Mouse (Mus musculus): ENCODE results near the gene Slc35b2. TPM values are rescaled to one million over a fixed set of nuclear protein-coding genes. Genes with fewer than 3 reads are reported as not detected.
A peak's percentile ranks its signal among the peaks of the same experiment; 100 is the strongest.

The Slc35b2 gene
- total RNA-seq, 2 experiments from 2014 or later, result 29.9 to 39.3 TPM

DNA sequence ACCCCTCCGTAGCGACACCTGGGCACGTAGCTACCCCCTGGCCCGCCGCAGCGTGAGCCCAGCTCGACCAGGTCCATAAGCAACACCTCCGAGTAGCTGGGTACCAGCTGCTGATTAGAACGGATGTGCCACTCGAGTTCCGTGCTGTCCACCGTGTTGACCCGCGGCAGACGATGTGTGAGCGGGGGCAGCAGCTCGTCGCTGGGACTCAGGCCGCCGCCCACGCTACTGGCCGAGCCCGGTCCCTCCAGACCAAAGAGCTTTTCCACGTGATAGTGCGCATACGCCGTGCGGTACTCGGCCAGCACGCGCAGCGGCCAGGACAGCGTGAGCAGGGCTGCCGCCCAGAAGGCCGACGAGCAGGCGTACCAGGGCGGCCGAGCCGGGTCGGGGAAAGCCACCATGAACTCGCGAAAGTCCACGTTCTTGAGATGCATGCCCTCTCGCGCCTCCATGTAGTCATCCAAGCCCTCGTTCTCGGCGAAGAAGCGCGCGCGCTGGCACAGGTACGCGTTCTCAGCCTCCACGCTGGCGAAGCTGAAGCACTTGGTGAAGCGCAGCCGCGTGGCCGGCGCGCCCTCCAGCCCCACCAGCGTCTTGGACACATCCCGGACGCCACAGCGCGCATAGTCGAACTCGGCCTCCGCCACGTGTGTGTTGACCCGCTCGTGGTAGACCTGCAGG lies 18.3 kb upstream of the Slc35b2 start:
- no peak for DNase-seq

DNA sequence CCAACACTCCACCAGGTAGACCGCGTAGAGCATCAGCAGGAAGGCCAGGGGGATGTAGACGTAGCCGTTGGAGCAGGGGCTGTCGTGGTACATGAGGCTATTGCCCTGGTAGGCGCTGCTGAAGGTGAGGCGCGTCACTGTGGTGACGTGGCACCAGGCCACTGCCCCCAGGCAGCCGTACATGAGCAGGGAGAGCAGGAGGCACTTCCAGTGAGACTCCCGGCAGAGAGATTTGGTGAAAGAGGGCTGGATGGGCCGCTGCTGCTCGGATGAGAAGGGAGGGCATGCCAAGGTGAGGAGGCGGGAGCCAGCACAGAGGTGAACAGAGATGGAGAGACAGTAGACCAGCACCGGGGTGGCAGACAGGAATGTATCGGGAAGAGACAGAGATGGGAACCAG lies 16.7 kb upstream of the Slc35b2 start:
- DNase-seq, result no peak

DNA sequence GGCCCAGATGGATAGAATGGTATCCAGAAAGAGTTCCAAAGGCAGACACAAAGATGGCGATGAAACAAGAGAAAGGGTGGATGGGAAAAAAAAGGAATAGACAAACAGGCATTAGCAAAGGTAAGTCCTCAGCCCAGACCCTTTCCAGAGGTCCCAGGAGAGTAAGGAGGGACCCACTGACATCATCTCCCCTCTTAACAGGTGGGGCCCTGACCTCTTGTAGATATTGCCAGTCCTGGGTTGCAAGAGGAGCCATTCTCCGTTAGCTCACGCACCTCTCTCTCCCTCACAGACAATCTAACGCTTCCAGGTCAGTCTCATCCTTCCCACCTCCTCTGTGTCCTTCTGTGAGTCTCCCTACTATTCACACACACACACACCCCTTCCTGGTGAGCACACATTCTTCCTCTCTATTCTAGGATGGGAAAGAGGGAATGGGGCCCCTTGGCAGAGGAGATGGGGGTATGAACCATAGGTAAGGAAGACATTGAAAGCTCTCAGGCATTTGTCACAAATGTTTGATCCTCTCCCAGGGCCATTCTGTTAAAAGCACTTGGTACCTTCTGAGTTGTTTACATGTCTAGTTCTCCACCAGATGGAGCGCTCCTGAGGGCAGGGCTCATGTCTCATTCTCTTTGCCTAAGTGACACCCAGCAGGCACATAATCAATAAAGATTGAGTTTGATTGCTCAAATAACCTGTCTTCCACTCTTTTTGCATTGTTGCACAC lies 16.0 kb upstream of the Slc35b2 start:
- DNase-seq, result no peak

DNA sequence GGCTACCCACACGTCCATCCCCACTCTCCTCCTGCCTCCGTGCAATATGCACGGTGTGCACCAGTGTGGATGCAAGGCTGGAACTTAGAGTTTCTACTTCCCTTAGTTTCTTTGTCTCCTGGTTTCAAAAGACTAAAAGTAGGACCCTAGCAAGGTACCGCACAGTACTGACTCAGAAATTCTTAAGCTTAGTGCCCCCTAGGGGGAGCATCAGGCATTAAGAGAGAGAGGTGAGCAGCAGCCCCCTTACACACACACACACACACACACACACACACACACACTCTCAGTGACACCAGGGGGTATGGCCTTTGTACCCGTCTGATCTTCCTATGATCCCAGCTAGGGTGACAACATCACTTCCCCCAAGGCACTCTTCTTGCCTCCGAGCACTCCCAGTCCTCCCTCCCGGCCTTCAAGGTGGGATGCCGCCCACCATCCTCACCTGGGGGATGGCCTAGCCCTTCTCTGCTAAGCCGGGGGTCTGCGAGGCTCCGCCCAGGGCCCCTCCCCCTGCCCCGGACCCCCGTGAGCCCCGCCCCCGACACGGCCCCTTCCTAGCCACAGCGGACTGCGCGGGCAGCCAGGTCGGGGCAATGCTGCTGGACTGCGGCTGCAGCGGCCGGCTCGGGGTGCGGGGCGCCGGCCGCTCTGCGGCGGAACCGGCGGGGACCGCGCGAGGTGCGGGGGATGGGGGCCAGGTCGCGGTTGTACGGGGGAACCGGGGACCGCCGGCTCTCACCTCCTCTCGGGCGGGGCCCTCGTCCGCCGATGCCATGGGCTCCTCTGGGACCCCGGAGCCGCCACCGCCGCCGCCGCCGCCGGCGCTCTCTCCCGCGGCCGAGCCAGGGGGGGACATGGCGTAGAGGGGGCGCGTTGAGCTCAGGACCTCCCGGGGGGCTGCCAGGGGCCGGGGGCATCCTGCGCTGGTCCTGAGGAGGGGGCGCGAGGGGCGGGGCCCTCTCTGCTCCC lies 14.8 kb upstream of the Slc35b2 start:
- DNase-seq, result no peak

DNA sequence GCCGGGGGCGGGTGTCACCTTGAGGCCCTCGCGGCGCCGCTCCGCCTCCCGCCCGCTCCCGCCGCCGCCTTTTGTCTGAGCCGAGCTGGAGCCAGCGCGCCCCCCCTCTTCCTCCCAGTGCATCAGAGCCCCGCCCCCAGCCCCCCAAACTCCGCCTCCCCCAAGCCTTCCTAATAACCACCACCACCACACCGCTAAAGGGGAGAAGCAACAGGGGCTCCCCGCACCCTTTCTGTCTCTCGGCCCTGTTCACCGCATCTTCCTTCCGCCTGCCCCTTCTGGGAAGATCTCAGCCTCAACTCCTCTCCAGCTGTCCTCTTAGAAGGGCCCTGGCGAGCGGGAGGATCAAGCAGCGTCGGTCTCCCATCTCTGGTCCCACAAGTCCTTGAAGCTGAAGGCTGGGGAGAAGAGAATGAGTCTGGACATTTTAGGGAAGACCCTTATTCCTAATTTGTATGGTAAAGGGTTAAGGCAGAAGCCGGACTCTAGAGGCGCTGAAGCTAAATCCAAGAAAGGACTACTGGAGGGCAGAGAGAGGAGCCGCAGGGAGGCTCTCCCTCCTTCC lies 14.0 kb upstream of the Slc35b2 start, which contains the start of gene Tmem151b:
Gene Tmem151b, minus strand, starts transcription at position 61 of the 565 bp plus-strand sequence.
- no peak for DNase-seq

DNA sequence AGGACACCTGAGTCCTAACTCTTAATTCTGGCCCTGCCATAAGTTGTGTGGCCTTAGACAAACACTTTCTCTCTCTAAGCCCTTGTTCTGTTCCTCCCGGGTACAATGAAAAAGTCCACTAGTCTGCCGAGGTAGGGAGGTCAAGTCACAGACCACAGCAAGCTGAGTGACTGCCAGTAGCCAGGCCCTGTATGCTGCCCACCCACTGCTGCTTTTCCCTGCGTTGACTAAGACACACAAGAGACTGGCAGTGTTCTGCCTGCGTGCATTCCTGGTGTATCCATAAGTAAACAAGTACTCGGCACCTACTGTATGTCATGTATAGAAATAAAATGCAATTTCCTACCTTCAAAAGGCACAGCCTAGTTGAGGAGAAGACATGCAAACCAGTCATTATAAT lies 13.4 kb upstream of the Slc35b2 start:
- no peak for DNase-seq

DNA sequence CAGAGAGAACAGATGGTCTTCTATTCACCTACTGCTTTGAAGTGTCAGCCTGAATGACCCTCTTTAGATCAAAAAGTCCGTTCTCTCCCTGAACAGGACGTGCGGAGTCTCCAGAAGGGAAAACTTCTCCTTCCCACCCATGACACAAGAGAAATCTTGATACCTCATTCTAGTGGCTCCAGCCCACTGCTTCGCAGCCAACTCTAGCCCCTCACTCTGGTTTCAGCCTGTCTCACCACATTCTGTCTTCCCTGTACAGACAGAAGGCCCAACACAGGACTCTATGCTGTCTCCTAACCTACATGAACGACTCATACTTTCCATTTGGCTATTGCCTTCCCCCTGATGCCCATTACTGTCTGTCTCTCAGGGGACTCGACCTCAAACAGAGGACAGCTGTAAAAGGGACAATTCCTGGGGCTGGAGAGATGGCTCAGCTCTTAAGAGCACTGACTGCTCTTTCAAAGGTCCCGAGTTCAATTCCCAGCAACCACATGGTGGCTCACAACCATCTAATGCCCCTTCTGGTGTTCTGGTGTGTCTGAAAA lies 12.4 kb upstream of the Slc35b2 start:
- DNase-seq, result no peak

DNA sequence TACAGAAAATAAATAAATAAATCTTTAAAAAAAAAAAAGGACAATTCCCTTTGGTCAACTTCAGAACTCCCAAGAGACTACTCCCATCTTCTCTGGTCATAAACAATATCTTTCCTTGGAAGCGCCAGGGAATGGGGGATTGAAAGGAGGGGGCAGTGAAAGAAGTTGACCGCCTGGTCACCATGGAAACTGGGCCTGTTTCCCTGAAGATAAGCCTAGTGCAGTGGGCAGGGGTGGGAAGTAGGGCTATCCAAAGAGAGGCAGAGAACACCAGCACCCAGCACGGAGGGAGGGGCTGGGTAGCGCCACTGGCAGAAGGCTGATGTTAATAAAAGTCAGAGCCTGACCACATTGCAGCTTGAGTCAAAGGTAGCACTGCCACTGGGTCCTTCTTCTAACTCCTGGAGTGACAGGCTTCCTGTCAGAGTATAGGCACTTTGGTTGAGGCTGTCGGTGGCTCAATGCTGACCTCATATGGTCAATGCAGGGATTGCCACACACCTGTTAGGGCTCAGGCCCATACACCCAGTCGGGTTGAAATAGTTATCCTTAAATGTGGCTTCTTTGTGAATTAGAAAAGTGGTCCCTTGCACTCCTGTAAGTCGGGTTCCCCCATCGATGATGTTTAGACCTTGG lies 11.7 kb upstream of the Slc35b2 start:
- peak; percentile 76 for DNase-seq

DNA sequence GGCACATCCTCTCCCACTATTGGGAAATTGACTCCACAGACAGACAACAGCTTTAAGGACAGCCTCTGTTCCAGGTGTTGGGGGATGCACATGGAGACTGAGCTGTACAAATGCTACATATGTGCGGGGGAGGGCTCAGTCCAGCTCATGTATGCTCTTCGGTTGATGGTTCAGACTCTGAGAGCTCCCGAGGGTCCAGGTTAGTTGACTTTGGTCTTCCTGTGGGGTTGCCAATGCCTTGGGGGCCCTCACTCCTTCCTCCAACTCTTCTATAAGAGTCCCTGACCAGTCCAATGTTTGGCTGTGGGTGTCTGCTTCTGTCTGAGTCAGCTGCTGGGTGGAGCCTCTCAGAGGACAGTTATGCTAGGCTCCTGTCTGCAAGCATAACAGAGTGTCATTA lies 10.6 kb upstream of the Slc35b2 start:
- DNase-seq, result no peak

DNA sequence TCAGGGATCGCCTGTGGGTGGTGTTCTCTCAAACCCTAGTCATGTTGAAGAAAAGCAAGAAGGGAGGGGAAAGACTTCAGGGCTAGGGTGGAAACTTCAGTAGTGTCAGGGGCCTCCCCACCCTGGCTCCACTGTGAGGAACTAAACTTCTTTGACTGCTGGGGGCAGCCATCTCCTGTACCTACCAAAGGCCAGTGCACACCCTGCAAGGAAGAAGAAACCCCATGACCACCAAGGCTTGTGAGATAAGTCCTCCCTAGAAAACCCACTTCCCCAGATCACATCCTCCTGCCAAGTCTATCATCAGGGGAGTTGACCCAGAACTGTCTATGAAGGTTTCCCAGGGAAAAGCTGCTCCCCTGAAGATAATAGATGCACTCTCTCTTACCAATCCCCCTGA lies 9.3 kb upstream of the Slc35b2 start:
- DNase-seq, result no peak

DNA sequence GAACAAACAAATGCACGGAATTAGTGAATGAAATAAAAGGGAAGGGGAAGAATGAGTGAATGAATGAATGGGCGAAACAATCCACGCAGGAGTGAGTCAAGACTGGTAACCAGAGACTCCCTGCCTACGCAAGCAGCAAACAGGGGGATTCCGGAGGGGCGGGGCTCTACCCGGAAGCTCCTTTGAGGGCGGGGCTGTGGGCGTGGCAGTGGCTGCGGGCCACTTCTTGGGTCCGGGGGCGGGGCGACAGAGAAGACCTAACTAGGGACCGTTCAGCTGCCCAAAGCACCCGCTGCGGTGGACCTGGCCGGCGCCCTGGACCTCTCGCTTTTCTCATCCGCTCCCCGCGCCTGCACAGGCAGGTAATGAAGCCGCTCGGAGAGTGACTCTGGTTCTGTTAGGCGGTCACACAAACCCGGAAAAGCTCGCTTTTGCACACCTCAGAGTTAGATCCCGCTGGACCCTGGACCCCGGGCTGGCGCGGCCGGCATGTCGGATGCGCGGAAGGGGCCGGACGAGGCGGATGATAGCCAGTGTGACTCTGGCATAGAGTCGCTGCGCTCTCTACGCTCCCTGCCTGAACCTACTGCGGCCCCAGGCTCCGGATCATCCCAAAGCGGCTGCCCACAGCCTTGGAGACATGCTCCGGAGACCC lies 8.1 kb upstream of the Slc35b2 start, which contains the start of gene Nfkbie:
Gene Nfkbie, plus strand, starts transcription at position 252 of the 655 bp plus-strand sequence.
- peak; percentile 93 for DNase-seq

DNA sequence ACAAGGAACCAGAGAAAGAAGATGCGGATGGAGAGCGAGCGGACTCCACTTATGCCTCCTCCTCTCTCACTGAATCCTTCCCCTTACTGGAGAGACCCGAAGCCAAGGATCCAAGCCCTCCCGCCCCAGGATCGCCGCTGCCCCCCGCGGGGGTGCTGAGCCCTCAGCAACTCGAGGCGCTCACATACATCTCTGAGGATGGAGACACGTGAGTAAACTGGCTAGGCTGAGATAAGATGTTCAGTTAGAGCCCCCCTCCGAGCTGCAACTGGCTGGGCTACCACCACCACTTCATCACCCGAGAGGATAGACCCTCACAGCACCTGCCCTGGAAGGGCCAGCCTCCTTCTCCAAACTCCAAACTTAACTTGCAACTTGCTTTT lies 7.6 kb upstream of the Slc35b2 start:
- no peak for DNase-seq

DNA sequence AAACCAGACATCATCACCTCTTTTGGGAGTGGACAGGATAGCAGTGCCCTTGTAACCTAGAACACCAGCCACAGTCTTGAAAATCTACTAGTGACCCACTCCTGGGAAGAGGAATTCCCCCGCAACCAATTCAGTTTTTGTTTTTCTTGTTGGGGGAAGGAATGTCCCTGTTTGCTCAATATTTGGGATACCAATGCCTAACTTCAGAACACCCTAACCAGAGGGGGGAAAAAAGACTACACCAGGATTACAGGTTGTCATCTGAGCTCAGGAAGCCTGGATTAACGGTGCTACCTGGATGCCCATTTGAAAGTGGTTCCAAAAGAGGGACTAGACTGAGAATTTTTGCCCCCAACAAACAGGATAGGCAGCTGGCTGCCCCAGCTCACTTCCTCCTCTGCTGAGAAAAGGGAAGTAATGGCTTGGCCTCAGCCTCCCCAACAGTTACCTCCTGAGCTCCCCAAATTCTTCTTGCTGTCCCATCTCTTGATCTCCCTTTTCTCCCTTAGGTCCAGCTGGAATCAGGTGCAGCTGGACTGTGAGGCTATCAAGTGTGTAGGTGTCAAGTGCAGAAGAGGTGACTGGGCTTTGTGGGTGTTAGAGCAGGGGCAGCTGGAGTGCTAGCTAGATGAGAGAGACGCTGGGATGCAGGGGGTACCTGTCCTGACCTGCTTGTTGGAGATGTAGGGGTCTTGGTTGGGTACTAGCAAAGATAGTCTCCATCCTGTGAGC lies 7.0 kb upstream of the Slc35b2 start:
- DNase-seq, result no peak

DNA sequence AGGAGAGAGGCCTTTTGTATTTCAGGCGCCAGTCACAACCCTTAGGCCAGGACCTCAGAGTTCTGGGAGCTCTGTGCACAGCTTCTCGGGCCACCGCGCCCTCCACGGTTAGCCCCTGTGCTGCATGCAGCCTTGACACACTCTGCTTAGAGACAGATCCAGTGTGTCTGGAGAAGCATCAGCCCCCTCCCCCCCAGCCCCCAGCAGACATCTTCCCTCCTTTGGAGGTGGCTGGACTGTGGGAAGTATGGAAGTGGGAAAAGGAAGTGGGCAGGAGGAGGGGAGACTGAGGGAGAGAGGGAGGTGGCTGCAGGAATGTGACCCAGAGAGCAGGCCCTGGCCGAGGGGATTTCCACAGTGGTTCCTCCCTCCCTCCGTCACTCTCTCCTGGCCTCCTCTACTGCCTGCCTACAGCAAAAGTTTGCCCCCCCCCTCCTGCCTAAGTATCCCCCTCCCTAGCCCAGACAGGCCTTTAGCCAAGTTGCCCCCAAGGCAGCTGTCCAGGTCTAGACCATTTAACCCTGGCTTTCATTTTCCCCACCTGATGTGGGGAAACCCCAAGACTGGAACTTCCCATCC lies 6.3 kb upstream of the Slc35b2 start:
- no peak for DNase-seq

DNA sequence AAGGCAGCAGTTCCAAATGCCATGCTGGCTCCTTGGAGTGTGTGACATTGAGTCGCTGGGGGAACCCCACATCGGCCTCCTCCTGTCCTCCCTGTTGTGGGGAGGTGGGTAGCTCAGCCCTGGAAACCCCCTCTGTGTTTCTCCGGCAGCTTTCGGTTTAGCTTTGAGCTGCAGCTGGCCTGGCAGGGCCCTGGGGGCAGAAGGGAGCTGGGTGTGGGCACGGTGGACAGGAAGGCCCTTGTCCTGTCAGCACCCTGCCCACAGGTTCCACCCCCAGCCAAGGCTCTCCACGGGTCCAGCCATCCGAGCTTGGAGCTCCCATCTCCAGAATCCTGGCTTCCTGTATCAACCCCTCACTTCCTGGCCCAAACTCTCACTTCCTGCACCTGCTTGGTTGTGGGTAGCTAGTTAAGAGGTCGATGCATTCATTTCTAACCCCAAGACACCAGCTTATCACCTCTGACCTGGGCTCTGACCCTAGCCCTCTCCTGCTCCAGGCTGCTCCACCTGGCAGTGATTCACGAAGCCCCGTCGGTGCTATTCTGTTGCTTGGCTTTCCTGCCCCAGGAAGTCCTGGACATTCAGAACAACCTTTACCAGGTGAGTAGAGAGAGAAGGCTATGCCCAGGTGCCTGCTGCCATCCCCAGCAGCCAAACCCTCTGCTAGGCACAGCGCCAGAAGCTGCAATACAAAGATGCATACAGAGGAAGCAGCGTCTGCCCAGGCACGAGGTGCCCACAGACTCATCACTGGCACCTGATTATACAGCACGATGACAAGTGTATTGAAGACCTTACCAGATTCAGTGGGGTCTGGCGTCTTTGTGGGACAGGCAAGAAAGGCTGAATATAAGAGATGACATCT lies 5.4 kb upstream of the Slc35b2 start:
- no peak for DNase-seq

DNA sequence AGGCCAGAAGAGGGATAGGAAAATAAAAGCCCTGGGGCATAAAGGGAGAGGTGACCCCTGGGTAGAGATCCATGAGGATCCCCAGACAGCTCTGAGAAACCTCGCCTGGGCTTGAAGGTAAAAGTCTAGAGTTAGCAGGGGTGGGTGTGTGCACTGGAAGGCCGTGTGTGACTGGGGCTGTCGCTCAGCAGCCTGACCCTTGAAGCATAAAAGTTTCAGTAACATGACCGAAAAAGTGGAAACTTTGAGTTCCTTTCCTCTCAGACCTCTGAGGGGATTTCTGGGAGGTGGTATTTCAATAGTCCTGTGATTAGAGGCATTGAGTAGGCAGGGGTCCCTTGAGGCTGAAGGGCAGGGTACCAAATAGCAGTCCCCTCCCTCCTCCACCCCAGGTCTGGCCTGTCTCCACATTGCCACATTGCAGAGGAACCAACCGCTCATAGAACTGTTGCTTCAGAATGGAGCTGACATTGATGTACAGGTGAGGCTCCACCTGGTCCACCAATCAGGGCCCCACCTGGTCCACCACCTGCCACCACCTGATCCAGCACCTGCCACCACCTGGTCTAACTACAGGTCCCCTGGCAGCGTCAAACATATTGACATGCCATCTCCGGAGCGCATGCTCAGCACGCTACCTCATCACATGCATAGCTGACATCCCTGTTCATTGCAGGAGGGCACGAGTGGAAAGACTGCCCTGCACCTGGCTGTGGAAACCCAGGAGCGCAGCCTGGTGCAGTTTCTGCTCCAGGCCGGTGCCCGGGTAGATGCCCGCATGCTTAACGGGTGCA lies 3.7 kb upstream of the Slc35b2 start:
- no peak for DNase-seq

DNA sequence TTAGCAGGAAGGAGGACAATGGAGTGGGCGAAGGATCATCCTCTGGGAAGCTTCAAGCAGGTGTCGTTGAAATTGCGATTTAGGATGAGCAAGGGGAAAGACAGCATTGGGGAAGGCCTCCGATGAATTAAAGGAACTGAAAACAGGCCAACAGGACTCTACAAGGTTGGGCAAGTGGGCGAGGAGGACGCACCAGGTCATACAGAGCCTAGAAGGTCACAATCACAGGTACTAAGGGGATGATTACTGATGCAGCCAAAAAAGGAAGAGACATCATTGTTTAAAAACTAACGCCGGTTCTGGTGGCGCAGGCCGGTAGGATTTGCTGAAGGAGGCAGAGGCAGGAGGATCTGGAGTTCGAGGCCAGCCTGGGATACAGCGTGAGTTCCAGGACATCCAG lies 458 bp upstream of the Slc35b2 start:
- DNase-seq, result no peak

DNA sequence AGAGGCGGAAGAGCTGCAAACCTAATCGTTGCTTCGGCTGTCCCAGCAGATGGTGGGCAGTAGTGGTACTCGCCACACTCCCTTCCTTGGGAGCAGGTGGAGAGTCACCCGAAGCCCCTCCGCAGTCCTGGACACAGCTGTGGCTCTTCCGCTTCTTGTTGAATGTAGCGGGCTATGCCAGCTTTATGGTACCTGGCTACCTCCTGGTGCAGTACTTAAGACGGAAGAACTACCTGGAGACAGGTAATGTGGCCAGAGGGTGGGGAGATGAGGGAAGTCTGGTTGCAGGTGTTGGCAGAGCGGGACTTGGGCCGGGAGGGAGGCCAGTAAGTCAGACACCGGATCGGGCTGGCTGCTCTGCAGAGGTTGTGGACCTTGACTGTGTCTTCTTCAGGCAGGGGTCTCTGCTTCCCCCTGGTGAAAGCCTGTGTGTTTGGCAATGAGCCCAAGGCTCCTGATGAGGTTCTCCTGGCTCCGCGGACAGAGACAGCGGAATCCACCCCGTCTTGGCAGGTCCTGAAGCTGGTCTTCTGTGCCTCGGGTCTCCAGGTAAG lies 934 bp downstream of the Slc35b2 start:
- DNase-seq, result no peak

Data from gastrocnemius, postnatal 10 days (tissue).